ENCODE assay signal across 16 mouse cellular contexts in the genomic region with DNA sequence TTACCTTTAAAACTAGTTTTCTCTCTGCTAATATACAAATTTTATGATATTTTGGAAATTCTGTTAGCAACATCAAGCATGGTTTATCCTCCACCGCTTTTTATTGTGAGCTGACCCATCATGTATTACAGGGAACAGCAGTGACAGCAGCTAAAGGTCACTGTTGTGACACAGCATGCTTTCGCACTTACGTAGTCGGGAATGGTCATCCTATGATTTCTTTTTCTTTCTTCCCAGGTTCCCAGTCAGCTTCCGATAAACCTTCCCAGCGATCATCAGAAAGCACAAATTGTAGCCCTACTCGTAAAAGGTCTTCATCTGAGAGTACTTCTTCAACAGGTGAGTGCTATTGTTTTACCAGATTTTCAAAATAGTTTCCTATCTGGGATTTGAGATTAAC.
"Had no signal": no experiment of that assay in that cellular context is flagged by ENCODE, and none has a peak within 500 bp of the region (broad histone marks: within the 10 kb centered on the region; RNA-seq: fewer than 3 reads in every experiment).

No protein-coding gene starts in this region.

- H3K27ac ChIP-seq: lung, embryonic 15.5 days; macrophage; midbrain, embryonic 13.5 days; midbrain, embryonic 15.5 days; neural tube, embryonic 12.5 days; stomach, embryonic 15.5 days; stomach, postnatal 0 days had no signal

- H3K27me3 ChIP-seq: lung, embryonic 15.5 days; megakaryocyte, embryonic 14.5 days; midbrain, embryonic 13.5 days; midbrain, embryonic 15.5 days; neural tube, embryonic 12.5 days; stomach, embryonic 15.5 days had no signal

- DNase-seq: lung, adult 2 months; lung, postnatal 14 days; lung, postnatal 36 days; right cerebral cortex, postnatal 14 days; thymus, postnatal 14 days; thymus, postnatal 36 days had no signal

- H3K4me1 ChIP-seq: lung, embryonic 15.5 days; megakaryocyte, embryonic 14.5 days; midbrain, embryonic 13.5 days; midbrain, embryonic 15.5 days; neural tube, embryonic 12.5 days; stomach, embryonic 15.5 days had no signal

- H3K4me3 ChIP-seq: lung, embryonic 15.5 days; megakaryocyte, embryonic 14.5 days; midbrain, embryonic 13.5 days; midbrain, embryonic 15.5 days; neural tube, embryonic 12.5 days; stomach, embryonic 15.5 days had no signal

- ATAC-seq: lung, postnatal 0 days; midbrain, embryonic 13.5 days; midbrain, embryonic 15.5 days had no signal

- H3K9me3 ChIP-seq: lung, embryonic 15.5 days; megakaryocyte, embryonic 14.5 days; midbrain, embryonic 13.5 days; midbrain, embryonic 15.5 days; neural tube, embryonic 12.5 days; stomach, embryonic 15.5 days had no signal

- H3K4me2 ChIP-seq: lung, embryonic 15.5 days; midbrain, embryonic 11.5 days; midbrain, embryonic 13.5 days; midbrain, embryonic 15.5 days; neural tube, embryonic 12.5 days; stomach, embryonic 15.5 days had no signal

- H3K9ac ChIP-seq: lung, embryonic 15.5 days; midbrain, embryonic 13.5 days; midbrain, embryonic 15.5 days; neural tube, embryonic 12.5 days; stomach, embryonic 15.5 days had no signal
